In genomic region chr12:84918809-84919208, GRCm38 (mm10) we compare ENCODE assay signal across 14 mouse cellular contexts. TPM values are rescaled to one million over a fixed set of nuclear protein-coding genes. Genes with fewer than 3 reads are reported as not detected.
"Had no signal": no experiment of that assay in that cellular context is flagged by ENCODE, and none has a peak within 500 bp of the region (broad histone marks: within the 10 kb centered on the region; RNA-seq: fewer than 3 reads in every experiment).

No protein-coding gene starts in this region.

- DNase-seq: kidney, postnatal 4 days; left cerebral cortex, postnatal 4 days; lung, adult 18-20 months; right cerebral cortex, postnatal 14 days; thymus, postnatal 4 days had no signal

- H3K27me3 ChIP-seq: limb, embryonic 13.5 days; midbrain, embryonic 12.5 days; neural tube, embryonic 13.5 days; stomach, embryonic 15.5 days had no signal

- H3K4me3 ChIP-seq: layer of hippocampus, adult 2 months; limb, embryonic 13.5 days; midbrain, embryonic 12.5 days; neural tube, embryonic 13.5 days; stomach, embryonic 15.5 days had no signal

- ATAC-seq: midbrain, embryonic 16.5 days had no signal

- H3K27ac ChIP-seq: kidney, postnatal 0 days; layer of hippocampus, adult 2 months; limb, embryonic 13.5 days; liver, embryonic 14.5 days; midbrain, embryonic 12.5 days; neural tube, embryonic 13.5 days; stomach, embryonic 15.5 days had no signal

- H3K9ac ChIP-seq: limb, embryonic 13.5 days; liver, embryonic 14.5 days; midbrain, embryonic 12.5 days; neural tube, embryonic 13.5 days; stomach, embryonic 15.5 days had no signal

- H3K4me2 ChIP-seq: limb, embryonic 13.5 days; midbrain, embryonic 12.5 days; neural tube, embryonic 13.5 days; stomach, embryonic 15.5 days had no signal

- H3K4me1 ChIP-seq: midbrain, embryonic 12.5 days; stomach, embryonic 15.5 days had no signal

- H3K9me3 ChIP-seq: limb, embryonic 13.5 days; midbrain, embryonic 12.5 days; neural tube, embryonic 13.5 days; stomach, embryonic 15.5 days had no signal

RNA-seq across cellular contexts. Expression of gene Ltbp2, which starts 42.5 kb away (rescaled TPM):
- total RNA-seq: megakaryocyte-erythroid progenitor cell, adult 5-6 weeks had no signal
